Mouse (Mus musculus): Measurements from ENCODE around the gene Hdac8. TPM values are rescaled to one million over a fixed set of nuclear protein-coding genes. Genes with fewer than 3 reads are reported as not detected.

Hdac8 gene
- total RNA-seq (2023) = 1 to 10 TPM; 6.1 to 6.4 TPM

GRCm38 (mm10) chrX:102504644-102505481 is at the start of gene Hdac8:
TSS of gene Hdac8 (minus strand) at chrX:102505359.

GRCm38 (mm10) chrX:102251937-102252860 is 253.0 kb downstream of the Hdac8 start, which contains the start of gene Cited1:
TSS of gene Cited1 (minus strand) at chrX:102252181.

Other genes with a start within 250 kb of the Hdac8 start
- gene Phka1, start 138.9 kb upstream of the Hdac8 start, total RNA-seq (2023) = 1 to 10 TPM; 2.7 to 3.2 TPM
- gene Gm3880, start 181.6 kb upstream of the Hdac8 start, total RNA-seq (2023) = not detected
- not detected for gene Gm9112, start 202.3 kb upstream of the Hdac8 start, total RNA-seq (2023)
- not detected for gene Dmrtc1b, start 202.5 kb upstream of the Hdac8 start, total RNA-seq (2023)